Mouse (Mus musculus) heart, embryonic 13.5 days (tissue): Measurements from ENCODE around the gene Cebpg. TPM values are rescaled to one million over a fixed set of nuclear protein-coding genes. Genes with fewer than 3 reads are reported as not detected.

Source experiments
- ATAC-seq: fragments of 200-750 bp; cut with Nextera tagmentation; 2 replicates; pipeline ENCODE4 v1.8.0; 2017; ENCODE audit warnings: moderate TSS enrichment; ENCODE audit not compliant: insufficient number of reproducible peaks, low FRiP score, low TSS enrichment; ENCODE audit errors: extremely low read depth
- H3K27ac ChIP-seq: fragments of 300-500 bp; sonication (generic); replicated peaks from 2 replicates; pipeline ENCODE4 v1.5.1; 2015; ENCODE audit warnings: moderate library complexity, mild to moderate bottlenecking, inconsistent platforms
- H3K27me3 ChIP-seq: fragments of 300-500 bp; sonication (generic); replicated peaks from 2 replicates; pipeline ENCODE4 v1.6.1; 2015; ENCODE audit warnings: mild to moderate bottlenecking, inconsistent platforms
- H3K36me3 ChIP-seq: fragments of 300-500 bp; sonication (generic); 2 replicates; pipeline ENCODE4 v1.6.1; 2015; ENCODE audit warnings: mild to moderate bottlenecking, inconsistent platforms
- H3K4me1 ChIP-seq: fragments of 300-500 bp; sonication (generic); 2 replicates; pipeline ENCODE4 v1.6.1; 2015; ENCODE audit warnings: inconsistent platforms
- H3K4me2 ChIP-seq: fragments of 300-500 bp; sonication (generic); 2 replicates; pipeline ENCODE4 v1.6.1; 2015; ENCODE audit warnings: inconsistent platforms, mild to moderate bottlenecking, moderate library complexity
- H3K4me3 ChIP-seq: fragments of 300-500 bp; sonication (generic); 2 replicates; pipeline ENCODE4 v1.5.1; 2015; ENCODE audit warnings: moderate library complexity, mild to moderate bottlenecking, inconsistent platforms
- H3K9ac ChIP-seq: fragments of 300-500 bp; sonication (generic); 2 replicates; pipeline ENCODE4 v1.6.1; 2015; ENCODE audit warnings: inconsistent platforms, mild to moderate bottlenecking, moderate library complexity
- H3K9me3 ChIP-seq: fragments of 300-500 bp; sonication (generic); 2 replicates; pipeline ENCODE4 v1.6.1; 2016; ENCODE audit warnings: inconsistent platforms
- WGBS: fragments of 180-500 bp; shearing (Covaris S2); methylation state at CpG from one replicate; pipeline ENCODE4 v1.1.7; 2015; ENCODE audit warnings: mixed read lengths; 5-methylcytosine and 5-hydroxymethylcytosine counted together
- polyA plus RNA-seq: library from polyadenylated mRNA; unstranded; fragments of >200 nt; fragmentation: Nextera tagmentation; extraction: Ambion mirVana; gene quantifications from 2 replicates; pipeline ENCODE4 v1.2.1, GENCODE M21; 2015

Cebpg gene
- polyA plus RNA-seq, 1 experiment from 2014 or later, result 16.3 TPM

DNA sequence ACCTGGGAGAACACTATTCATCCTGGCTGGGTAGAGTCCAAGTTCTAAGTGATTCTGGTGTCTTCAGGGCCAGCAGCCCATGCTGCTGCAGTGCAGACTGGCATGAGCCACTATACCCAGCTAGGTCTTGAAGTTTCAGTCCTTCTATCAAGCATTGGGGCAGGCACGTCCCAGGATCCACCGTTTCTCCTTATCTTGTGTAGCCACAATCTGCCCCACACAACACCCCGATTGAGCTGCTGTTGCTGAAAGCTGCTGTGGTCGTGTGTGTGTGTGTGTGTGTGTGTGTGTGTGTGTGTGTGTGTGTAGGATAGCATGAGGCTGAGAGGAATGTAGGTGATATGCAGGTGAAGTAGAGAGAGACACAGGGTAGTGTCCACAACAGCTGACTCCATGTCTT, 20.8 kb downstream of the Cebpg start:
- no peak for ATAC-seq
- Histone ChIP-seq H3K9me3 (no peaks in the 10 kb centered on the region), H3K27me3 (no peaks in the 10 kb centered on the region), H3K4me1 (peaks cover 27% of the 10 kb centered on the region), H3K4me2 (no peak overlapping the region), H3K4me3 (no peak overlapping the region), H3K36me3 (peaks cover 50% of the 10 kb centered on the region), H3K9ac (no peak overlapping the region), H3K27ac (peak overlapping the region; percentile 55; the same call in 1 of the 2 replicates)
- 51% methylated on average over 4 of the region's 4 CpGs for WGBS

DNA sequence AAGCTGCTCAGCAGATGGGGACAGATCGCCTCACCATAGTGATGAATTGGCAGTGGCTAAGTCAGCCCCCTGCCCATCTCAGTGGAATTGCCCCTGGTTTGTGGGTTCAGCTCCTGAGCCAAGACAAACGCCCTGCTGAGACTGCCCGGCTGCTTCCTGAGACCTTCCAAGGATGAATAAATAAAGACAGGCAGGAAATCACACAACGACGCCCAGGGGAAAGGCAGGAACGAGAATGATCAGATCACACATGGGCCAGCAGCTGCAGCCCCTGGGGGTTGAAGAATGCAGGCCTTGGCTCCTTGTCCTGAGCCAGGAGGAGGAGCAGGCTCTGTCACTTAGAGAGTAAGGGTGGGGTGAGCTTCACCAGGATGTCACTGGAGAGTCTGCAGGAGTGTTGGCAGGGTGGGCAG, 21.2 kb downstream of the Cebpg start:
- 50% methylated on average over 6 of the region's 6 CpGs for WGBS

DNA sequence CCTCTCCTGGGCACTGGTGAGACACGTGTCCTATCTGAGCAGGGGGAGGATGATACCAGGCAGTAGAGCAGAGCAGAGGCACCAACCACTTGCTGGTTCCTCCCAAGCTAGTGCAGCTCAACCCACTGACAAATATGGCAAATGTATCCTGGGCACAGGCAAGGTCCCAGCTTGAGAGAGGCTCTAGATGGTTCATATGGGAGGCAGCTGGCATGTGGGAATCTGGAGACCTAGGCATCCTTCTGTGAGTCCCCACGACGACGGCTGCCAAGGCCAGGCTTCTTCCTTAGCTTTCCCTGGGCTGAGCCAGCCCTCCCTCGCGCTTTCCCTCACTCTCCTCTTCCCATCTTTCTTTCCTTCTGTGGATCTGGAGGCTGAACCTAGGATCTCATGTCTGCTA, 25.8 kb downstream of the Cebpg start:
- H3K27me3 ChIP-seq, result no peaks in the 10 kb centered on the region
- H3K27ac ChIP-seq, result no peak overlapping the region
- 81% methylated on average over 6 of the region's 6 CpGs for WGBS
- no peak overlapping the region for H3K4me3 ChIP-seq
- H3K9ac ChIP-seq, result no peak overlapping the region
- peaks cover 15% of the 10 kb centered on the region for H3K4me1 ChIP-seq
- no peak overlapping the region for H3K4me2 ChIP-seq
- H3K36me3 ChIP-seq, result peaks cover 36% of the 10 kb centered on the region
- H3K9me3 ChIP-seq, result no peaks in the 10 kb centered on the region
- no peak for ATAC-seq

More for the DNA sequence above, 21.2 kb downstream of the Cebpg start:
- H3K27ac ChIP-seq, result 0 out of 2 replicates have a peak overlapping the region, but pooled peaks have one; percentile 55
- H3K4me2 ChIP-seq, result no peak overlapping the region
- H3K27me3 ChIP-seq, result no peaks in the 10 kb centered on the region
- no peak for ATAC-seq
- H3K36me3 ChIP-seq, result peaks cover 46% of the 10 kb centered on the region
- H3K9ac ChIP-seq, result 0 out of 2 replicates have a peak overlapping the region, but pooled peaks have one; percentile 12
- H3K4me1 ChIP-seq, result peaks cover 27% of the 10 kb centered on the region
- H3K9me3 ChIP-seq, result no peaks in the 10 kb centered on the region
- no peak overlapping the region for H3K4me3 ChIP-seq

DNA sequence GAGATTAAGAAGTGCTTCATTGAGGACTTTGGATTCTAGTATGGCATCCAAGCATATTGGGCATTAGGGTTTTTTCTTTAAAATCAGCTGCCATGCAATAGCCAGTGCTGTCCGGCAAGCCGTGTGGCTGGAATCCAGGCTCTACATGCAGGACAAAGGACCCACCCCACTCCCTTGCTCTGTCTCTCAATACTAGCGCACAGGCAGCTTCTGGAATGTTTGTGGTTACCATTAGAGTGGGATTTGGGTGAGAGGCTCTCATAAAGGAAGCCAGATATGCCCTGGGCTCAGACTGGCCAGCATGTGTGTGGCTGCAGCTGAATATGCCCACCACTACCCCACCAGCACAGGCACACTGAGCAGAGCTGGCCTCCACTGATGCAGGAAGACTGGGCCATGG, 26.7 kb downstream of the Cebpg start:
- no peak overlapping the region for H3K9ac ChIP-seq
- 81% methylated on average over 3 of the region's 3 CpGs for WGBS
- H3K4me3 ChIP-seq, result no peak overlapping the region
- H3K4me1 ChIP-seq, result peaks cover 6% of the 10 kb centered on the region
- no peaks in the 10 kb centered on the region for H3K27me3 ChIP-seq
- no peak overlapping the region for H3K27ac ChIP-seq
- peaks cover 35% of the 10 kb centered on the region for H3K36me3 ChIP-seq
- H3K4me2 ChIP-seq, result no peak overlapping the region
- H3K9me3 ChIP-seq, result no peaks in the 10 kb centered on the region
- no peak for ATAC-seq

DNA sequence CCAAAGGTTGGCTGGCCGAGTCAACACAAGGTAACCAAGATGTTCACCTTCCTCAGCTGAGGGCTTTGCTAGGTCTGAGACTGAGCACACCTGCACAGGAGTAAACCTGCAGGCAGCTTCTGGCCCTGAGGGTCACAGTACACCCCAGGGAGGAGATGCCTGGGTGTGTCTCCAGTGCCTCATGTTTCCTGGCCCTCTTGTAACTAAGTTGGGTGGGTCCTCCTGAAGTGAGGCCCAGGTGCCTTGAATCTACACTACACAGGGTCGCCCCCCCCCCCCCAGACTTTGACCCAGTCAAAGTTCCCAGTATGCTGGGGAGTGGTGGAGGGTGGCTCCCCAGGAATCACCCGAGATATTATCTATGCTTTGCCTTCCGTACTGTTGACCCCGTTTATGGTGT, 27.1 kb downstream of the Cebpg start:
- H3K9ac ChIP-seq, result no peak overlapping the region
- H3K27me3 ChIP-seq, result no peaks in the 10 kb centered on the region
- H3K4me2 ChIP-seq, result no peak overlapping the region
- H3K4me3 ChIP-seq, result no peak overlapping the region
- peaks cover 4% of the 10 kb centered on the region for H3K4me1 ChIP-seq
- 74% methylated on average over 5 of the region's 5 CpGs for WGBS
- no peak overlapping the region for H3K27ac ChIP-seq
- H3K36me3 ChIP-seq, result peaks cover 31% of the 10 kb centered on the region
- H3K9me3 ChIP-seq, result no peaks in the 10 kb centered on the region
- ATAC-seq, result no peak

DNA sequence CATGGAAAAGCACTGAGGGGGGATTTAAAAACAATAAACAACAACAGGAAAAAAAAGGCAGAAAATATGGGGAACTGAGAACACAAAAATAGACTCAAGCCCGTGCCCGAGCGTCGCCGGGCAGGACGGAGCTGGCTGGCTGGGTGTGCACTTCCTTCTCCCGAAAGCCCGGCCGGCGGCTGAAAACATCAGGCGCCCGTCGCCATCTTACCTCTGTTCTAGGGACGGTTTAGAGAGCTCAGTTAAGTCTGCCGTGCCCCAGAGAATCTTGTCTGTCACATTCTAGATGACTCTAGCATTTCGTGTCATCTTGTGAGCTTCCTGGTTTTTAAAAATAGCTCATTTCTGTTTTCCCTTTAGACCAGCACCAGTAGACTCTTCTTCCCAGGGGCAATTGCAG, 27.8 kb downstream of the Cebpg start:
- Histone ChIP-seq H3K27me3 (no peaks in the 10 kb centered on the region), H3K4me3 (no peak overlapping the region), H3K36me3 (peaks cover 24% of the 10 kb centered on the region), H3K9ac (no peak overlapping the region), H3K9me3 (no peaks in the 10 kb centered on the region), H3K4me1 (peaks cover 4% of the 10 kb centered on the region), H3K27ac (no peak overlapping the region), H3K4me2 (no peak overlapping the region)
- 74% methylated on average over 16 of the region's 16 CpGs for WGBS
- ATAC-seq, result no peak

DNA sequence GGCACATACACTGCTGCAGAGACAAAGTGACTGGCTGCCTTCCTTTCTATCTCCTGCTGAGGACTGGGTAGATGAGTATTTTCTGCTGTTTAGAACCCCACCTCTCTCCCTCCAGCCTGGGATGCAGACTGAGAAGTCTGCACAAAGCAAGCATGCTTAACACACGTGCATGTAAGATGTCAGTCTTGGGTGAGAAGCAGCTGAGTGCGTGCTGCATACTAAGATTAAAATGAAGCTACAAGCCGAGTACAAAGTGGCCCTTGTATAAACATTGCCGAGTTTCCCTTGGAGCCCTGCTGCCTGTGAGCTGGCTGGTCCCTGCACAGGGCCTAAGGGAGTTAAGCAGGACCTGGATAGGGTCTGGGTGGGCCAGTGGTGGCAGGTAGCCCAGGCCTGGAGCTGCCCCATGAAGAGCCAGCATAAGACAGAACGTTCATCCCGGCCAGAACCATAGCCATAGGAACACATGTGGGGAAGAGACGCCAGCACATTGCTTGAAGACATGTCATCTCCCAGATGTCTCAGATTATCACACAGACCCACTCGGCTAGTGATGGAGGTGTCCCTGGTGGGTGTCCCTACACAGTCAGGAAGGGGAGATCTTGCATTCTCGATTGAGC, 28.5 kb downstream of the Cebpg start:
- H3K4me3 ChIP-seq, result no peak overlapping the region
- H3K36me3 ChIP-seq, result peaks cover 19% of the 10 kb centered on the region
- no peak for ATAC-seq
- peaks cover 4% of the 10 kb centered on the region for H3K4me1 ChIP-seq
- no peaks in the 10 kb centered on the region for H3K27me3 ChIP-seq
- no peak overlapping the region for H3K27ac ChIP-seq
- no peak overlapping the region for H3K9ac ChIP-seq
- no peak overlapping the region for H3K4me2 ChIP-seq
- no peaks in the 10 kb centered on the region for H3K9me3 ChIP-seq
- WGBS, result 69% methylated on average over 9 of the region's 9 CpGs

DNA sequence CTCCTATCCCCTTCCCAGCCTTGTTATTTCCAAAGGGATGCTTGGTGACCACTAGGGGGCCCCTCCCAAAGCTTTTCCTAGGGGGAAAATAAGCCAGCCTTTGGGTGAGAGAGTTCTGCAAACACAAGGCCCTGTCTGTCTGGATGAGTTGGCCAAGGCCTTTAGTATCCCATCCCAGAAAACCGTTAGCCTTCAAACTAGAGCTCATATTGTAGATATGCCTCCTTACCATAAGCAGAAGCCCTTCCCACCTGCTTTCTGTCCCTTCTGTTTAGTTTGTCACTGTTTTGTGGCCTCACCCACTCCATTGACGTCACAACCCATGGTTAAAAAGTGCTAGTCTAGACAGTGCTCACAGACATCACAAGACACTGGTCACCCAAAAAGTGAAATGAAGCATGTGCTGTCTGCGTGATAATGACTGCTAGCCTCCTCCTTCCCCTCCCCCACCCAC, 29.5 kb downstream of the Cebpg start:
- peaks cover 9% of the 10 kb centered on the region for H3K36me3 ChIP-seq
- no peaks in the 10 kb centered on the region for H3K27me3 ChIP-seq
- 60% methylated on average over 3 of the region's 3 CpGs for WGBS
- ATAC-seq, result no peak
- H3K9ac ChIP-seq, result no peak overlapping the region
- H3K9me3 ChIP-seq, result no peaks in the 10 kb centered on the region
- H3K4me2 ChIP-seq, result no peak overlapping the region
- H3K27ac ChIP-seq, result no peak overlapping the region
- peaks cover 4% of the 10 kb centered on the region for H3K4me1 ChIP-seq
- no peak overlapping the region for H3K4me3 ChIP-seq

DNA sequence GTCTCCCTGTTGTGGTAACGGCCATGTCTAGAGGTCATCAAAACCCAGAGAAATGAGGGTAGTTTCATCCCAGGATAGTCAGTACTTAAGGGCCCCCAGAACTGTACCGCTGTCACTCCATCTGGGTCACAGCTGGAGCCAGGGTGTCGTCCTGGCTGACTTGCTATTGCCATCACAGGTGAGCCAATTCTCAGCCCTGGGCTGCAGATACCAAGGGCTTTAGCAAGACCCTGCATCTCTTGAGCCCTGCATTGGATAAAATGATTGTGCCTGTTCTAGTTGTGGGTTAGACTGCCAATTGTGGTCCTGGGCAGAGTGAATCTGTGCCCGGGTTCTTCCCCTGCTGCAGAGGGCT, 30.1 kb downstream of the Cebpg start:
- Histone ChIP-seq H3K4me1 (peaks cover 4% of the 10 kb centered on the region), H3K27me3 (no peaks in the 10 kb centered on the region), H3K4me2 (no peak overlapping the region), H3K27ac (no peak overlapping the region), H3K4me3 (no peak overlapping the region), H3K36me3 (peaks cover 6% of the 10 kb centered on the region; the same call in 1 of the 2 replicates), H3K9me3 (no peaks in the 10 kb centered on the region), H3K9ac (no peak overlapping the region)
- ATAC-seq, result no peak
- WGBS, result 69% methylated on average over 4 of the region's 4 CpGs

DNA sequence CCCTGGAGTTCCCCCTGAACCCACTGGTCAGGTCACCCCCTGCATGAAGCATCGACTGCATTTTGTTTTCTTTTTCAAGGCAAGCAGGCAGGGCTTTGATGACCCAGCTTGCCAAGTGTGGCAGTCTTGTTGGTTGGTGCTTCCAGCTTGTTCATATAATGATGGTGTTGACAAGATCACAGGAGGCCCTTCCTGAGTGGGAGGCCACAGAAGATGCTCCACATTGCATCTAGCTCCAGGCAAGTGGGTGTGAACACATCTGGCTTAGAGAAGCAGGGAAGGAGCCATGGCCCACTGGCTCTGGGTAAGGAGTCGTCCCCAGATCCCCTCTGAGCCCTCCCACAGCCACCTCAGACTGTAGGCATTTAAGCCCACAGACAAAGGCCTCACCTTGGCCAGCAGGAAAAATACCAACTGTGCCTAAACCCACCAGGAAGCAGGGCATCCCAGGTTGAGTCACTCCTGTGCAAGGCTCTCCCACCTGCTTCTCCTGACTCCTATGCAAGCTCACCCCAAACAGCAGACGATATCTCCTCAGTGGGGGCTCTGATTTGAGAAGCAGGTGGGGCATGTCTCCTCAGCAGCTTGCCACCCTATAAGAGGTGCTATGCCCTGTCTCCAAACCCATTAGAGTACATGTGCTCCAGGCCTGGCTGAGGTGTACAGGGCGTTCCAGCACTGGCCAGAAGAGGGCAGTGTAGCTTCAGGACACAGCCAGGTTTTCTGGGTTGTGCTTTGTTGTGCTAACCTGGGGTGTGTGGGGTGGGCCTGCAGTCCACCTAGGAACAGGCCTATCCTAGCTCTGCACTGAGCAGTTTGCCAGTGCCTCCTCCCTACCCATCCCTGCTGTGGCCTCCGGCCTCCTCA, 30.7 kb downstream of the Cebpg start:
- no peak overlapping the region for H3K27ac ChIP-seq
- H3K9ac ChIP-seq, result no peak overlapping the region
- H3K4me2 ChIP-seq, result no peak overlapping the region
- no peaks in the 10 kb centered on the region for H3K9me3 ChIP-seq
- 44% methylated on average over 5 of the region's 5 CpGs for WGBS
- peaks cover 4% of the 10 kb centered on the region for H3K4me1 ChIP-seq
- no peak overlapping the region for H3K4me3 ChIP-seq
- ATAC-seq, result no peak
- no peaks in the 10 kb centered on the region for H3K27me3 ChIP-seq
- H3K36me3 ChIP-seq, result 0 out of 2 replicates have a peak, but pooled peaks cover 6% of the 10 kb centered on the region

DNA sequence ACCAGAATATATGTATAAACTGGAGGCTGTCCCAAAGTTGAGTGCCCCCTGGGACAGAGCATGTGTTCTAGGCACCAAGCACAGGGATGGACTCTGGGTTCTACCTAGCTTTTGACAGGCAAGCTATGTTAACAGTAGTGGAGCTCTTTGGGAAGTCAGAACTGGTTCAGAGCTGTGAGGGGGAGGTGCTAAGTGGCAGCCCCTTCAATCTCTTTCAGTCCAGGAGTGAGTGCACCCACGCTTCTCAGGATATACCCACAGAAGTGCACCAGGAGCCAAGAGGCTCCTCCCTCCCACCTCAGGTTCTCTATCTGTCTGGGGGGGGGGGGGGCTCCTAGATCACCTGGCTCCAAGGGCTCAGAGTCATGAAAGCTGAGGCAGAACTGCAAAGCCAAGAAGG, 31.9 kb downstream of the Cebpg start:
- H3K4me1 ChIP-seq, result peaks cover 4% of the 10 kb centered on the region
- H3K9me3 ChIP-seq, result no peaks in the 10 kb centered on the region
- ATAC-seq, result no peak
- WGBS, result 67% methylated on average over 1 of the region's 1 CpGs
- H3K4me2 ChIP-seq, result no peak overlapping the region
- H3K27ac ChIP-seq, result no peak overlapping the region
- H3K36me3 ChIP-seq, result 0 out of 2 replicates have a peak, but pooled peaks cover 8% of the 10 kb centered on the region
- no peak overlapping the region for H3K9ac ChIP-seq
- no peak overlapping the region for H3K4me3 ChIP-seq
- no peaks in the 10 kb centered on the region for H3K27me3 ChIP-seq
